Mouse (Mus musculus) frontal cortex, postnatal 14 days (tissue): ENCODE results near the gene Lpp.

Experiments
- DNase-seq, 2 experiments: peaks; one replicate each; pipeline ENCODE4 v3.0.0; 2022; ENCODE audit warnings: low spot score in 2 of 2

Lpp gene

GRCm38 (mm10) chr16:24669718-24670460 is 276.6 kb downstream of the Lpp start:
- no peak for DNase-seq

GRCm38 (mm10) chr16:24678942-24679341 is 285.6 kb downstream of the Lpp start:
- DNase-seq: no peak

- no peak for DNase-seq
These were observed 301.8 kb downstream of the Lpp start for GRCm38 (mm10) chr16:24695062-24695461.

- DNase-seq: no peak
These were observed 310.9 kb downstream of the Lpp start for GRCm38 (mm10) chr16:24704215-24704614.

GRCm38 (mm10) chr16:24723641-24724040 is 330.3 kb downstream of the Lpp start:
- DNase-seq: no peak

GRCm38 (mm10) chr16:24732751-24733150 is 339.4 kb downstream of the Lpp start:
- DNase-seq: no peak

- no peak for DNase-seq
These were observed 340.0 kb downstream of the Lpp start for GRCm38 (mm10) chr16:24733321-24733720.

- no peak for DNase-seq
These were observed 342.4 kb downstream of the Lpp start for GRCm38 (mm10) chr16:24735754-24736153.

- DNase-seq: no peak
These were observed 344.2 kb downstream of the Lpp start for GRCm38 (mm10) chr16:24737362-24738057.

GRCm38 (mm10) chr16:24740714-24741113 is 347.4 kb downstream of the Lpp start:
- no peak for DNase-seq

GRCm38 (mm10) chr16:24749816-24750215 is 356.5 kb downstream of the Lpp start:
- DNase-seq: no peak

GRCm38 (mm10) chr16:24756141-24756540 is 362.8 kb downstream of the Lpp start:
- no peak for DNase-seq

- no peak for DNase-seq
These were observed 372.7 kb downstream of the Lpp start for GRCm38 (mm10) chr16:24766051-24766450.

- DNase-seq: no peak
These were observed 373.3 kb downstream of the Lpp start for GRCm38 (mm10) chr16:24766596-24766995.

GRCm38 (mm10) chr16:24777053-24777452 is 383.7 kb downstream of the Lpp start:
- DNase-seq: no peak

- DNase-seq: no peak
These were observed 385.3 kb downstream of the Lpp start for GRCm38 (mm10) chr16:24778432-24779274.

- DNase-seq: no peak
These were observed 387.2 kb downstream of the Lpp start for GRCm38 (mm10) chr16:24780545-24780944.

GRCm38 (mm10) chr16:24781922-24782321 is 388.6 kb downstream of the Lpp start:
- DNase-seq: no peak

GRCm38 (mm10) chr16:24785651-24786050 is 392.3 kb downstream of the Lpp start:
- DNase-seq: no peak

- DNase-seq: no peak
These were observed 395.7 kb downstream of the Lpp start for GRCm38 (mm10) chr16:24788973-24789372.

- no peak for DNase-seq
These were observed 398.1 kb downstream of the Lpp start for GRCm38 (mm10) chr16:24791387-24791786.

GRCm38 (mm10) chr16:24791984-24792383 is 398.7 kb downstream of the Lpp start:
- DNase-seq: no peak
